Mouse (Mus musculus): Measurements from ENCODE around the gene Hsd11b1. TPM values are rescaled to one million over a fixed set of nuclear protein-coding genes. Genes with fewer than 3 reads are reported as not detected.

The Hsd11b1 gene
- polyA plus RNA-seq, 1 experiment from 2014 or later, result 1.3 TPM

Other genes starting within 250 kb of the Hsd11b1 start
- 3.2 and 3.6 TPM in 2 replicates for gene Syt14, start 228.3 kb downstream of the Hsd11b1 start, polyA plus RNA-seq (2015; fragmentation: Nextera tagmentation; extraction: Ambion mirVana)
- gene Diexf, start 133.8 kb downstream of the Hsd11b1 start, polyA plus RNA-seq (2015; fragmentation: Nextera tagmentation; extraction: Ambion mirVana), result 9.4 and 10.4 TPM in 2 replicates
- 15.1 and 19.4 TPM in 2 replicates for gene Irf6, start 111.0 kb downstream of the Hsd11b1 start, polyA plus RNA-seq (2015; fragmentation: Nextera tagmentation; extraction: Ambion mirVana)
- gene A130010J15Rik, start 96.0 kb downstream of the Hsd11b1 start, polyA plus RNA-seq (2015; fragmentation: Nextera tagmentation; extraction: Ambion mirVana), result 18.1 and 18.2 TPM in 2 replicates
- 11.6 and 12.2 TPM in 2 replicates for gene Traf3ip3, start 62.4 kb downstream of the Hsd11b1 start, polyA plus RNA-seq (2015; fragmentation: Nextera tagmentation; extraction: Ambion mirVana)
- 2.3 and 3.6 TPM in 2 replicates for gene Lamb3, start 56.4 kb downstream of the Hsd11b1 start, polyA plus RNA-seq (2015; fragmentation: Nextera tagmentation; extraction: Ambion mirVana)
- 18.7 and 19.3 TPM in 2 replicates for gene G0s2, start 9.1 kb upstream of the Hsd11b1 start, polyA plus RNA-seq (2015; fragmentation: Nextera tagmentation; extraction: Ambion mirVana)
- 15.5 and 16.0 TPM in 2 replicates for gene Camk1g, start 106.2 kb upstream of the Hsd11b1 start, polyA plus RNA-seq (2015; fragmentation: Nextera tagmentation; extraction: Ambion mirVana)

Data from limb, embryonic 13.5 days (tissue).